Mouse (Mus musculus) erythroblast, embryonic 14.5 days (primary cell): ENCODE results near the gene Kat7.

ENCODE experiments used
- GATA1 ChIP-seq: IDR thresholded peaks from 2 replicates; pipeline ENCODE4 v1.6.1; 2012; ENCODE audit warnings: low read length, inconsistent platforms, mixed read lengths
- TAL1 ChIP-seq: IDR thresholded peaks from 3 replicates; pipeline ENCODE4 v1.6.1; 2012; ENCODE audit warnings: low read length, inconsistent platforms, mixed read lengths

DNA sequence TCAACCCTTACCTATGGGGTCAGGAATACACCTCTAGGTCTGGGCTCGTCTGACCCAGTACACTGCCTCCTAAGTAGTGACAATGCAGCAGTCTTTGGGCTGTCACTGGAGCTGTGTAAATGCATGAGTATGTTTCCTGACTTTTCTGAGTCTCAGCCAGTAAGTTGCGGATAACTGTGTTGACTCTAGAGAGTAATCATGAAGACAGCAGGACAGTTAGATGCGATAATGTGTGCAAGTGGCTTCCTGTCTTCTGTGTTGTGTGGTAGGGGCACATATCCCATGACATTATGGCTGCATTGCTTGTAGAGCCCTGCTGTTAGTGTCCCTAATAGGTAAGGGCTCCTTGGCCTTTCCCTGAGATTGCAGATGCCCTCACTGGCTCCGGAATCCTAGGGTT, 15.8 kb upstream of the Kat7 start:
- TF ChIP-seq GATA1 (no peak), TAL1 (no peak)
